Mouse (Mus musculus): ENCODE measurements at regions not wholly inside any gene's neighbourhood (a gene's known extent, or its start where the extent isn't known, plus 50 kb on each side); places are given as distances from the start of the nearest gene placed in this dataset.
A peak's percentile ranks its signal among the peaks of the same experiment; 100 is the strongest.

- DNase-seq (ENCODE audit: low spot score in 2 of 2) = no peak
These were observed 186.4 kb upstream of the Zmiz1 start for GRCm38 (mm10) chr14:25272366-25273156.

DNA sequence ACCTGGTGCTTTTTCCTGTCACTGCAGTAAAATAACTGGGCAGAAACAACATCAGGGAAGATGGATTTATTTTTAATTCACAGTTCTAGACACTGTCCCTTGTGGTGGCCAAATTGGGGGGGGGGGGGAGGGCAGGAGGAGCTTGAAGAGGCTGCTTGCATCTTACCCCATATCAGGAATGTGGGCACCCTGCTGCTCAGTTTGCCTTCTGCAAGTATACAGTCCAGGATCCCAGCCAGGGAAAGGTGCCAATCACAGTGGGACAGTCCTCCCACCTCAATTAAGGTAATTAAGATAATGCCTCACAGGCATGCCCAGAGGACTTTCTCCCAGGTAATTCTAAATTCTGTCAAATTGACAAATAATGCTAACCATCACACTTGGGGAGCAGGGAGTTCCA is 179.2 kb upstream of the Zmiz1 start:
- no peak for DNase-seq (ENCODE audit: low spot score in 2 of 2)

DNA sequence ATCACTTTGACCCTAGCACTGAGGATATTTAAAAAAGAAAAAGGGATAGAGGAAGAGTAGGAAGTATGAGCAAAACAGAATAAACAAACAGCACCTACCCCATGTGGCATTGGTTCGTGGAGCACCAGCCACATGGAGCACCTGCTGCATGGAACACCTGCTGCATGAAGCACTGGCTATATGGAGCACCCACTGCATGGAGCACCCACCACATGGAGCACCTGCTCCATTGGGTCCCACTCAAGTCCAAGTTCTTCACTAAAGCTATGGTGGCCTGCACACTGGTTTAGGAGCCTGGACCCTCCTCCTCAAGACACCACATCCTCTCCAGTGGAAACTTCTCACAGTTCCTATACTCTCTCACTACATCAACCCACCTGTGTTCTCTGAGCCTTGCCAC is 166.4 kb upstream of the Zmiz1 start:
- no peak for DNase-seq (ENCODE audit: low spot score in 2 of 2)

- DNase-seq (ENCODE audit: low spot score in 2 of 2) = no peak
These were observed 164.8 kb upstream of the Zmiz1 start for GRCm38 (mm10) chr14:25294226-25294625.

GRCm38 (mm10) chr14:25295688-25296350 is 163.2 kb upstream of the Zmiz1 start:
- no peak for DNase-seq (ENCODE audit: low spot score in 2 of 2)

GRCm38 (mm10) chr14:25299673-25300190 is 159.3 kb upstream of the Zmiz1 start:
- DNase-seq (ENCODE audit: low spot score in 2 of 2) = no peak

- no peak for DNase-seq (ENCODE audit: low spot score in 2 of 2)
These were observed 157.5 kb upstream of the Zmiz1 start for GRCm38 (mm10) chr14:25301336-25302031.

DNA sequence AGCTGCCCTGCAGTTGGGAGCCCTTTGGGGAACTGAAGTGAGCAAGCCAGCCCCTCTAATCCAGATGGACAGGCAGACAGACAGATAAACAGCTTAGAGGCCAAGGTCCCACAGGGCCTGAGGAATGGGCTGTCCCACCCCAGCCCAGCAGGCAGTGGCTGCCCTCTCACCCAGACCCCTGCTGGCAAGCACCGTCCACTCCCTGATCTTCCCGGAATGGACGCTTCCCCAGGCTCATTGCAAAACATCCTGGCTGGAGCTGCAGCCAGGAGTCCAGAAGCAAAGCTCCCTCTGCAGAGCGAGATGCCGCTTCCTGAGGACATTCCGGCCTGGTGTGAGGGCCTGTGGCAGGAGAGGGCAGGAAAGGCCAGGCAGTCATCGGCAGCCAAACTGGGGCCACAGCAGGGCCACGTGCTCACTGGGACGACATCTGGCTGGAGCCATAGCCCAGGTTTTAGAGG is 154.6 kb upstream of the Zmiz1 start:
- no peak for DNase-seq (ENCODE audit: low spot score in 2 of 2)

DNA sequence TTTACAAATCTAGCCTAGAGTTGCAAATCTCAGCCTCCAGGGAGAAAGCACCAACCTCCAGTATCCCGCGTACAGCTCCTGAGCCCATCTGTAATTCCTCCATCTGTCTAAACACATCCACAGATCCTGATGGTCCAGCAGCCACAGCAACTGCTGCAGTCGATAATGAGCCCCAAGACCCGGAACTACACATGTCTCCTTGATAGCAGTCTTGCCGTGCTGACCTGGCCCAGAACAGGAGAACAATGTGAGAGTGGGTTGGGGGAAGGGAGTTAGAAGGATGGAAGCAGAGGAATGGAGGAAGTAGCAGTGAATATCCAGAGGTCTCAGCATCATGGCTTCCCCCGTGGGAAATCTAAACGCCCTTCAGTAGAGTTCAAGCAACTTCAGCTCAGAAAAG is 152.8 kb upstream of the Zmiz1 start:
- no peak for DNase-seq (ENCODE audit: low spot score in 2 of 2)

GRCm38 (mm10) chr14:25306961-25307654 is 151.9 kb upstream of the Zmiz1 start:
- peak in 1 of 2 experiments; percentile 8 for DNase-seq (ENCODE audit: low spot score in 2 of 2)

DNA sequence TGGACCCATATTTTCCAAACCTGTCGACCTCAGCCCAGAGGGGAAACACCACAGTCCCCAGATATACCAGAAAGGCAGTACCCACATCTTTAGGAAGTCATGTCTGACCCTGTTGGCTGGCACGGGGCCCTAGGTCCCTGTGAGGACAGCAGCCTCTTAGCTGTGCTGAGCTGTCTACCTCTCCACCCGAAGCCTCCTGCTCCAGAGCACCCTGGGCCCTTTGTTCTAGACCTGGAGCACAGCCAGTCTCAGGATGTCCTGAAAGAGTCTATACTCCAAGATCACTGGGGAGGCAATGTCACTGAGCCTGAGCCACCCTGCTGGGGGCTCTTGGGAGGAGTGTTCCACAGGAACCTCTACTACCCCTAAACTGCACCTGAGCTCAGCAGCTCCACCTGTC is 150.9 kb upstream of the Zmiz1 start:
- peak in 1 of 2 experiments; percentile 9 for DNase-seq (ENCODE audit: low spot score in 2 of 2)

GRCm38 (mm10) chr14:25310671-25311151 is 148.3 kb upstream of the Zmiz1 start:
- DNase-seq (ENCODE audit: low spot score in 2 of 2) = no peak

DNA sequence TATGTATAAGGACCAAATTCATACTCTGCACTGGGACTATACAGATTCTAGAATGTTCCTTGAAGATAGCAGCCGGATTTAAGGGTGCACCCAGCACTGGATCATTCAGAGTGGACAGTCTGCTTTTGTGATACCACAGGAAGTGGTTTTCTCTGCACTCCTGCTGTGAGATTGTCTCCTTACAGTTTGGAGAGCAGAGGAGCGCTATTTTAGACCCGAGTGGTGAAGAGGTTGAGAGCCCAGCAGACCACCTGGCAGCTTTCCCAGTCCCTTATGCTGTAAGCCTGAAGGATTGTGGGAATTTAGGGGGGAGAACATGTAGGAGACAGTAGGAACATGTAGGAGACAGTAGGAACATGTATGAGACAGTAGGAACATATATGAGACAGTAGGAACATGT is 147.5 kb upstream of the Zmiz1 start:
- DNase-seq (ENCODE audit: low spot score in 2 of 2) = no peak

DNA sequence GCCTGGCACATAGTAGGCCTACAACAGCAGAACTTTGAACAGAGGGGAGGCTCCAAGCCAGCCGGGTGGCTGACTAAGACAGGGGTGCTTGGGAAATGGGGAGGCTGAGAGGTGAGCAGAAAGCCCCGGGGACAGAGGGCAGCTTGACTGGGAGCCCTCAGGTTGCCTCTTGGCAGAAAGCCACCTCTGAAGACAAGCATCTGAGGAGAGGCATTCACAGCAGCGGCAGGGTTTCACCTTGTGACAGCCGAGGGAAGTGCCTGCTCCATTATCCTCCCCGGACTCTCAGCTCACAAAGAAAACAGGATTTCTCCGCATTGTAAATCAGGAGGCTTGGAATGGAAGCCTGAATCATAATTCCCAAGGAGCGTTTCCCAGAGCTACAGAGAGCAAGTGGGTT is 146.8 kb upstream of the Zmiz1 start:
- DNase-seq (ENCODE audit: low spot score in 2 of 2) = no peak

GRCm38 (mm10) chr14:25312814-25313426 is 146.1 kb upstream of the Zmiz1 start:
- DNase-seq (ENCODE audit: low spot score in 2 of 2) = no peak

- DNase-seq (ENCODE audit: low spot score in 2 of 2) = no peak
These were observed 145.2 kb upstream of the Zmiz1 start for GRCm38 (mm10) chr14:25313693-25314240.

DNA sequence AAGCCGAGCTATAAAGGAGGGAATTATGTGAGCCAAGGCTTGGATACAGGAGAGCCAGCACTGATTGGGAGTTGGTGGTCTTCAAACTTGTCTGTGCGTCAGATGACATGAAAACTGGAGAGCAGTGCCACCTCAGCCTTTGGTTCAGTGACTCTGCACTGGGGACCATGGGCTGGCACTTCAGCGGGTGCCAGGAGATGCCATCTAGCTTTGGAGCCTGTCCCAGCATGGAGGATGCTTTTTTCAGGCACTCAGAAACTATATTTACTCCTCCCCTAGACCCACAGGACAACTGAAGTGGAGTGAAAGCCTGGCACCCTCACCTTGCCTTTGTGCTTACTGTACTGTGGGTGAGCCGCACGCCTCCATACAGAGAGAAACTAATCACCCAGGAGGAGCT is 142.5 kb upstream of the Zmiz1 start:
- DNase-seq (ENCODE audit: low spot score in 2 of 2) = no peak

GRCm38 (mm10) chr14:25317680-25318471 is 141.1 kb upstream of the Zmiz1 start:
- peak; percentile 26 to 72 for DNase-seq (ENCODE audit: low spot score in 2 of 2)

DNA sequence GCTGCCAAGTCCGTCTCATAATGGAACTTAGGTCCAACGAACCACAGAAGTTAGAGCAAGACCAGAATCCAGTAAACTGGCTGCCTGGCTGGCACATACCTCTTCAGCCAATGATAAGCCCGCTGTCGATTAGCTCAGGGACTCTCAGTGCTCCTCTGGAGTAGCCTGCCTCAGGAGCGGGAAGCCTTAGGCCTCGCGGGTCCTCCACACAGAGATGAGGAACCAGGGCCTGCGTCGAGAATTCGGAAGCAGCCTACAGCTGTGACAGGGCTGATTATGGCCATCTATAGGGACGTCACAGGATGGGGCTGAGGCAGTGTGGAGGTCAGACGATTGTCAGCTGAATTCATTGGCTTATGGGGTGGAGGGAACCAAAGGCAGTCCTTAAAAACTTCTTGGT is 140.1 kb upstream of the Zmiz1 start:
- DNase-seq (ENCODE audit: low spot score in 2 of 2) = no peak

- no peak for DNase-seq (ENCODE audit: low spot score in 2 of 2)
These were observed 138.8 kb upstream of the Zmiz1 start for GRCm38 (mm10) chr14:25320141-25320540.

All from spleen, postnatal 10 days (tissue).